Mouse (Mus musculus): Measurements from ENCODE around the gene Tmod1. TPM values are rescaled to one million over a fixed set of nuclear protein-coding genes. Genes with fewer than 3 reads are reported as not detected.

The Tmod1 gene
- polyA plus RNA-seq, 1 experiment, result 48.2 TPM

- Histone ChIP-seq H3K27ac (ENCODE audit: insufficient read depth, low read length) (no peak overlapping the region), H3K4me3 (ENCODE audit: insufficient read depth, low read length) (no peak overlapping the region), H3K4me1 (ENCODE audit: control insufficient read depth, insufficient read depth, low read length) (peaks cover 10% of the 10 kb centered on the region)
- TF ChIP-seq POLR2A (IDR thresholded peaks at IDR 0.05; ENCODE audit: extremely low read depth, insufficient read depth, low read length), result no peak
- TF ChIP-seq CTCF (IDR thresholded peaks at IDR 0.05; ENCODE audit: extremely low read depth, insufficient read depth, low read length), result no peak; the same call in 1 of the 2 replicates
Observed at GRCm38 (mm10) chr4:46144323-46144722, 105.6 kb downstream of the Tmod1 start.

DNA sequence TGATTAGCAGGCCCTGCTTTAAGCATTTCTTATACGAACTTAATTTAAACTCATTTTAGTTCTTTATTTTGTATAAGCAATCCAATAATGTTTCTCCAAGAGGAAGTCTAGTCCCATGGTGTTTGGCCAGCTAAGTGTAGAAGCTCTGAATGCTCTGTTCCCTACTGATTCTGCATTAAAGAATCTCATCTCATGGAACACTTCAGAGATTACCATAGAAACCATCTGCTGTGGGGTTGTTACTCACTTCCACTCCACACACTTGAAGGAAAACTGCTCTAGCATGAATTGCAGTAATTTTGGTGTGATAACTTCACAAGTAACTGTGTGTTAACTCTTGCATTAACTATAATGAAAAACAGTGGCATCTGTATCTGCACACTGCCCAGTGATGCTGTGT is 108.1 kb downstream of the Tmod1 start:
- Histone ChIP-seq H3K4me3 (ENCODE audit: insufficient read depth, low read length) (no peak overlapping the region), H3K4me1 (ENCODE audit: control insufficient read depth, insufficient read depth, low read length) (peaks cover 4% of the 10 kb centered on the region; the same call in 1 of the 2 replicates), H3K27ac (ENCODE audit: insufficient read depth, low read length) (peak overlapping the region; percentile 37; the same call in 1 of the 2 replicates)
- TF ChIP-seq POLR2A (IDR thresholded peaks at IDR 0.05; ENCODE audit: extremely low read depth, insufficient read depth, low read length) (no peak), CTCF (IDR thresholded peaks at IDR 0.05; ENCODE audit: extremely low read depth, insufficient read depth, low read length) (no peak)

DNA sequence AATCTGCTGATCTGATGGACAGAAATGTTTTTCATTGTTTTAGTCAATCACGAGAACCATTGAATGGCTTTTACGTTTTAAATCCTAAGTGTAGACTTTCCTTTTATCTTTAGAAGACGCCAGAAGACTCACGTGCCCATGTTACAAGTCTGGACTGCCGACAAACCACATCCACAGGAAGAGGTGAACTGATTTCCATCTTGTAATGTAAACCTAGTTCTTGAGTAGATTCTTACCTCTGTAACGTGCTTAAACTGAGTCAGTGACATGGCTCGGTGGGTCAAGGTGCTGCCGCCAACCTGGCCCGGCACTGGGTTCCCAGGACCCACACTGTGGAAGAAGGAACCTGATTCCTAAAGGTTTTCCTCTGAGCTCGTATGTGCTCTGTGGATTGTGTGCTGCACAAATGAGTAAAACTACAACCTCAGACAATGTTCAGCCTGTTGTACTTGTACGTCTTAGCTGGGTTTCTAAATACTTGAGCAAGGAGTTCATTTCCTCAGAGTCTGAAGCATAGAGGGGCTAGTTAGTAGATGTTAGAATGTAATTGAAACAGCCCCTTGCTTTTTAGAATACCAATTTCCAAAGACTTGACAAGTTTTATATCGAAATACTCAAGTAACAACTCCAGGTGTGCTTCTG is 113.3 kb downstream of the Tmod1 start:
- H3K27ac ChIP-seq (ENCODE audit: insufficient read depth, low read length), result no peak overlapping the region
- no peaks in the 10 kb centered on the region for H3K4me1 ChIP-seq (ENCODE audit: control insufficient read depth, insufficient read depth, low read length)
- no peak overlapping the region for H3K4me3 ChIP-seq (ENCODE audit: insufficient read depth, low read length)
- no peak for TF ChIP-seq CTCF (IDR thresholded peaks at IDR 0.05; ENCODE audit: extremely low read depth, insufficient read depth, low read length)
- TF ChIP-seq POLR2A (IDR thresholded peaks at IDR 0.05; ENCODE audit: extremely low read depth, insufficient read depth, low read length), result no peak

- Histone ChIP-seq H3K27ac (ENCODE audit: insufficient read depth, low read length) (no peak overlapping the region), H3K4me1 (ENCODE audit: control insufficient read depth, insufficient read depth, low read length) (no peaks in the 10 kb centered on the region), H3K4me3 (ENCODE audit: insufficient read depth, low read length) (no peak overlapping the region)
- no peak for TF ChIP-seq POLR2A (IDR thresholded peaks at IDR 0.05; ENCODE audit: extremely low read depth, insufficient read depth, low read length)
- TF ChIP-seq CTCF (IDR thresholded peaks at IDR 0.05; ENCODE audit: extremely low read depth, insufficient read depth, low read length), result no peak
Observed at GRCm38 (mm10) chr4:46164027-46164426, 125.3 kb downstream of the Tmod1 start.

Other genes with a start within 250 kb of the Tmod1 start
- 7.2 and 7.7 TPM in 2 replicates for gene Aldh1b1, start 239.9 kb upstream of the Tmod1 start, polyA plus RNA-seq (2012; rRNA removed)
- gene Igfbpl1, start 212.0 kb upstream of the Tmod1 start, polyA plus RNA-seq (2012; rRNA removed), result 1.2 and 1.5 TPM in 2 replicates
- 0.02 TPM in 1 of 2 replicates, not detected in the other for gene Stra6l, start 190.3 kb upstream of the Tmod1 start, polyA plus RNA-seq (2012; rRNA removed)
- gene Ccdc180, start 148.6 kb upstream of the Tmod1 start, polyA plus RNA-seq (2012; rRNA removed), result 0.08 and 0.52 TPM in 2 replicates
- 28.9 and 29.5 TPM in 2 replicates for gene Tdrd7, start 73.6 kb upstream of the Tmod1 start, polyA plus RNA-seq (2012; rRNA removed)
- 52.6 and 58.9 TPM in 2 replicates for gene Ncbp1, start 99.7 kb downstream of the Tmod1 start, polyA plus RNA-seq (2012; rRNA removed)
- gene Tstd2, start 99.8 kb downstream of the Tmod1 start, polyA plus RNA-seq (2012; rRNA removed), result 13.7 and 14.7 TPM in 2 replicates
- gene Xpa, start 157.4 kb downstream of the Tmod1 start, polyA plus RNA-seq (2012; rRNA removed), result 17.9 and 20.9 TPM in 2 replicates